Mouse (Mus musculus): ENCODE measurements around the gene Xkr7.
A peak's percentile ranks its signal among the peaks of the same experiment; 100 is the strongest.

GRCm38 (mm10) chr2:153055270-153055920 lies 23.7 kb downstream of the Xkr7 start:
- TF ChIP-seq POLR2A (IDR thresholded peaks at IDR 0.05; ENCODE audit: insufficient read depth, low read depth, low read length) = no peak
- peak; percentile 59 for TF ChIP-seq CTCF (IDR thresholded peaks at IDR 0.05)

All from heart, adult 2 months (tissue).